Mouse (Mus musculus) kidney, embryonic 16.5 days (tissue): ENCODE results near the gene Praf2. TPM values are rescaled to one million over a fixed set of nuclear protein-coding genes. Genes with fewer than 3 reads are reported as not detected.
A peak's percentile ranks its signal among the peaks of the same experiment; 100 is the strongest.
"Not testable (repeated sequence)": the region's sequence is repeated elsewhere in the genome, so short reads cannot be mapped to it uniquely, and the experiment has no call there.

Experiments
- ATAC-seq: fragments of 200-750 bp; cut with Nextera tagmentation; 2 replicates; pipeline ENCODE4 v1.8.0; 2017; ENCODE audit warnings: moderate TSS enrichment; ENCODE audit not compliant: low FRiP score, low TSS enrichment
- H3K27ac ChIP-seq: fragments of 300-500 bp; sonication (generic); 2 replicates; pipeline ENCODE4 v1.5.1; 2014; ENCODE audit warnings: low read length
- H3K27me3 ChIP-seq: fragments of 300-500 bp; sonication (generic); 2 replicates; pipeline ENCODE4 v1.6.1; 2014; ENCODE audit warnings: low read length, control low read depth, mixed read lengths; ENCODE audit not compliant: insufficient read depth
- H3K36me3 ChIP-seq: fragments of 300-500 bp; sonication (generic); 2 replicates; pipeline ENCODE4 v1.6.1; 2014; ENCODE audit warnings: low read length, control low read depth, mixed read lengths; ENCODE audit not compliant: insufficient read depth
- H3K4me1 ChIP-seq: fragments of 300-500 bp; sonication (generic); 2 replicates; pipeline ENCODE4 v1.6.1; 2014; ENCODE audit warnings: low read length, control low read depth, mixed read lengths; ENCODE audit not compliant: insufficient read depth
- H3K4me2 ChIP-seq: fragments of 300-500 bp; sonication (generic); replicated peaks from 2 replicates; pipeline ENCODE4 v1.6.1; 2014; ENCODE audit warnings: low read depth, low read length
- H3K4me3 ChIP-seq: fragments of 300-500 bp; sonication (generic); 2 replicates; pipeline ENCODE4 v1.5.1; 2014; ENCODE audit warnings: mild to moderate bottlenecking, low read length
- H3K9ac ChIP-seq: fragments of 300-500 bp; sonication (generic); replicated peaks from 2 replicates; pipeline ENCODE4 v1.6.1; 2014; ENCODE audit warnings: low read length
- H3K9me3 ChIP-seq: fragments of 300-500 bp; sonication (generic); 2 replicates; pipeline ENCODE4 v1.6.1; 2016; ENCODE audit warnings: low read length, control low read depth
- WGBS: fragments of 180-500 bp; shearing (Covaris S2); extraction: QIAGEN DNeasy Blood & Tissue Kit; methylation state at CpG from one replicate; pipeline ENCODE4 v1.1.7; 2014; 5-methylcytosine and 5-hydroxymethylcytosine counted together
- polyA plus RNA-seq: library from polyadenylated mRNA; unstranded; fragments of >200 nt; fragmentation: Nextera tagmentation; extraction: Ambion mirVana; gene quantifications from 2 replicates; pipeline ENCODE4 v1.2.1, GENCODE M21; 2015

Praf2 gene
- polyA plus RNA-seq, 1 experiment from 2014 or later, result 69.3 TPM

DNA sequence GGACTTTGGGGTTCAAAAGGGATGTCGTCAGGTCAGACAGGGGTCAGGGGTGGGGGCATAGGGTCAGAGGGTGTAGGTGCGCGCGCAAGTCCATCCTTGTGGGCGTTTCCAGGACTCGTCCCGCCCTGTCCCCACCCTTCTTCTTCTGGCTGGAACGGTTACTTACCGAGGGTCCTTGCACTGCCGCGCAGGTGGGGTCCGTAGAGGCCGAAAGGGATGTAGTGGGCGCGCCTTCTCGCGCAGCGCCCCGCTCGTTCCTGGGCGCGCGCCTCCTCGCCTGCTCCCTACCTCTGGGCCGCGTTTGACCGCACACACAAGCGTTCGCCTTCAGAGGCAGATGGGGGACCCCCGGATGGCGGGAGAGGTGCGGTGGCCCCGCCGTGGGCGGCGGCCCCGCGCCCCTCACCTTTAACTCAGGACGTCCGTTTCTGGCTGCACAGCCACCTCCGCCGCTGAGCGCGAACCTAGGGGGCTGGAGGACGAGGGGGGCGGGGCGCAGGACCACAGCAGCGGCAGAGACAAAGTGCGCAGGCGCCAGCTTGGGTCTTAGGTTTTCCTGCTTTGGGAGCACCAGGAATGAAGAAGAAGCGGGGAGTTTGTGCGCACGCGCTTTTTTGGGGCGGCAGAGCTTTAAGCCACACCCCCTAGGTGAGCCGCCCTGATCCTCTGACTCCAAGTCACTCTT, 22.3 kb downstream of the Praf2 start, which contains the start of gene Ccdc120:
Ccdc120 (minus strand) TSS at position 474 of the 685 bp plus-strand sequence.
- peak within 1 kb of the TSS; percentile 70 for H3K9ac ChIP-seq
- WGBS, result 12% methylated on average over 52 of the region's 56 CpGs
- peak; percentile 85 for ATAC-seq

DNA sequence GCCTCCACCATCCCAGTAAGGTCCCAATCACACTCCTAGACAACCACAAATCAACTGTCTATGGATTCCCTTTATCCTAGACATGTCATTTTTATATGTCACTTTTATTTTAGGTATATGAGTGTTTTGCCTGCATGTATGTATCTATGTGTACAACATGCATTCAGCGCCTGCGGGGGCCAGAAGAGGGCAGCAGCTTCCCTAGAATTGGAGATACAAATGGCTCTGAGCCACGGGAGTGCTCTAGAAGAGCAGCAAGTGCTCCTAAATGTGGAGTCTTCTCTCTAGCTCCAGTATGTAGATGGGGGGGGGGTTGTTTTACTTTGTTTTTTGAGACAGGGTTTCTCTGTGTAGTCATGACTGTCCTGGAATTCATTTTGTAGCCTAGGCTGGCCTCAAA, 25.4 kb downstream of the Praf2 start:
- not testable (repeated sequence) for H3K4me3 ChIP-seq, H3K9me3 ChIP-seq, ATAC-seq, H3K27me3 ChIP-seq, H3K4me2 ChIP-seq, H3K36me3 ChIP-seq, H3K9ac ChIP-seq, H3K27ac ChIP-seq, H3K4me1 ChIP-seq
- 39% methylated on average over 3 of the region's 3 CpGs for WGBS

More for the DNA sequence above, 22.3 kb downstream of the Praf2 start, which contains the start of gene Ccdc120:
- Histone ChIP-seq H3K4me3 (peak within 1 kb of the TSS; percentile 72), H3K4me2 (peak within 1 kb of the TSS; percentile 53), H3K9me3 (no peaks in the 10 kb centered on the region), H3K4me1 (no peaks in the 10 kb centered on the region), H3K36me3 (no peaks in the 10 kb centered on the region), H3K27ac (no peak within 1 kb of the TSS), H3K27me3 (no peaks in the 10 kb centered on the region)

DNA sequence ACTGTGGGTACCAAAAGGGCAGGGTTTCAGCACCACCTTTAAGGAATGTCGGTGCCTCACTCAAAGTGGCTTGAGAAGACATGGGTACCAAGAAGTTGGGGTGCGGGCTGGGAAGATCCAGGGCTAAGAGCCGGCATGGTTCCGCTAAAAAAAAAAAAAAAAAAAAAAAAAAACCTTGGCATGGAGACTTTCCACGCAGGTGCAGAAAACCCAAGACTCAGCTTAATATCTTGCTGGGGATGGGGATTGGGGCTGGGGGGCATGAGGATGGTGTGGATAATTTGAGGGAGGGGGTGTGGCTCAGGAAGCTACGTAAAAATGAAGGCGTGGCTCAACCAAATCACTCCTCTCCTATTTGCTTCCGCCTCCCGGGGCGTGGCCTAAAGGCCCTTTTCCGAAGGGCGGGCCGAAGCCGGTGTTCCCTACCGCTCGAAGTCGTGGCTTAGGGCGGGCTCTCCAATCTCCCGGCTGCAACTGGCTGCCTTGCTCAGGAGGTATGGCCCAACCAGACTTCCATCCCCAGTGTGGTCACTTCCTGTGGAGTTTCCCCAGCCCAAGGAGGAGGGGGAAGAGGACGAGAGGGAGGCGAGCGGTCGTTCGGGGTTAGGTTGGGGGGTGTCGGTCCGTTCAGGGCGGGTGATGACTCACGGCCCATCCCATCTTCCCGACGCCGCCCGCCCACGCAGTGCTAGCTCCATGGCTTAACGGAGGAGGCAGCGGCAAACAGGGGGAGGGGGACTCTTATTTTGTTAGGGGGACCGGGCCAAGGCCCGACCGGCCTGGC, 34.1 kb downstream of the Praf2 start, which contains the start of gene Tfe3:
Tfe3 (plus strand) TSS at position 424 of the 784 bp plus-strand sequence.
- Histone ChIP-seq H3K4me3 (peak within 1 kb of the TSS; percentile 67), H3K27ac (peak within 1 kb of the TSS; percentile 44), H3K4me1 (peaks cover 22% of the 10 kb centered on the region), H3K9me3 (no peaks in the 10 kb centered on the region), H3K4me2 (peak within 1 kb of the TSS; percentile 63), H3K36me3 (peaks cover 5% of the 10 kb centered on the region; the same call in 1 of the 2 replicates), H3K27me3 (no peaks in the 10 kb centered on the region), H3K9ac (peak within 1 kb of the TSS; percentile 70)
- 22% methylated on average over 34 of the region's 38 CpGs for WGBS
- peak; percentile 97 for ATAC-seq

- H3K9me3 ChIP-seq, result no peaks in the 10 kb centered on the region
- H3K27ac ChIP-seq, result peak overlapping the region; percentile 44
- peak; percentile 13; the same call in 1 of the 2 replicates for ATAC-seq
- no peaks in the 10 kb centered on the region for H3K27me3 ChIP-seq
- 17% methylated on average over 21 of the region's 21 CpGs for WGBS
- peak overlapping the region; percentile 67 for H3K4me3 ChIP-seq
- H3K9ac ChIP-seq, result peak overlapping the region; percentile 70
- H3K4me1 ChIP-seq, result peaks cover 22% of the 10 kb centered on the region
- peaks cover 11% of the 10 kb centered on the region; the same call in 1 of the 2 replicates for H3K36me3 ChIP-seq
- peak overlapping the region; percentile 63 for H3K4me2 ChIP-seq
These were observed 34.6 kb downstream of the Praf2 start for GRCm38 (mm10) chrX:7762921-7763197.

- WGBS, result 23% methylated on average over 21 of the region's 22 CpGs
- Histone ChIP-seq H3K4me2 (peak overlapping the region; percentile 63), H3K4me3 (peak overlapping the region; percentile 67), H3K9me3 (no peaks in the 10 kb centered on the region), H3K36me3 (peaks cover 19% of the 10 kb centered on the region; the same call in 1 of the 2 replicates), H3K27me3 (no peaks in the 10 kb centered on the region), H3K4me1 (peaks cover 22% of the 10 kb centered on the region), H3K9ac (peak overlapping the region; percentile 70), H3K27ac (peak overlapping the region; percentile 56)
- peak; percentile 5; the same call in 1 of the 2 replicates for ATAC-seq
These were observed 35.6 kb downstream of the Praf2 start for GRCm38 (mm10) chrX:7763631-7764393.

DNA sequence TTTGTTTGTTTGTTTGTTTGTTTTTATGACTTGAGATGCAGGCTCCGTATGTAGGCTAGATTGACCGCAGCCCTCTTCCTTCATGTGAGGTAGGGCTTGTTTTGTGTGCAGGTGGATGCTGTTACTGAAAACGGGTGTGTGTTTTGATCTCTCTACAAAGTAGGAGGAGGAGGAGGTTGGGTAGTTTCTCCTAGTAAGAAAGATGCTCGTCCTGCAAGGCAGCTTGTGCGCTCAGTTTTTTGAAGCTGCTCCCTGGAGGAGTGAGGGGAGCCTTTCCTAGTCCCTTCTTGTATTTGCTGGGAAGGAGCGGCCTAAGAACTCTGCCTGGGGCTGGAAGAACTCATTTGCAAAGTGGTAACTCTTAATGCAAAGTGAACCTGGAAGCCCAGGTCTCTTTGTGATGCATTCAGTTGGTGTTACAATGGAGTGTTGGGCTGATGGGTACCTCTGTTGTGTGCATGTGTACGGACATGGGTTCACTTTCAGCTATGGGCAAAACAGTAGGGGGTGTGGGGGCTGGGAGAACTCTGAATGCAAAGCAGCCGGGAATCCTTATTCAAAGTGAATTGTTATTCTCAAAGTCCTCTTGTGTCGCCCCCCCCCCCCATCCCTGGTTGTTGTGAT, 36.5 kb downstream of the Praf2 start:
- Histone ChIP-seq H3K36me3 (peaks cover 19% of the 10 kb centered on the region; the same call in 1 of the 2 replicates), H3K27ac (peak overlapping the region; percentile 18; the same call in 1 of the 2 replicates), H3K9me3 (no peaks in the 10 kb centered on the region), H3K27me3 (no peaks in the 10 kb centered on the region), H3K9ac (peak overlapping the region; percentile 70), H3K4me1 (peaks cover 22% of the 10 kb centered on the region), H3K4me3 (peak overlapping the region; percentile 67), H3K4me2 (peak overlapping the region; percentile 63)
- ATAC-seq, result no peak
- WGBS, result 26% methylated on average over 9 of the region's 9 CpGs

DNA sequence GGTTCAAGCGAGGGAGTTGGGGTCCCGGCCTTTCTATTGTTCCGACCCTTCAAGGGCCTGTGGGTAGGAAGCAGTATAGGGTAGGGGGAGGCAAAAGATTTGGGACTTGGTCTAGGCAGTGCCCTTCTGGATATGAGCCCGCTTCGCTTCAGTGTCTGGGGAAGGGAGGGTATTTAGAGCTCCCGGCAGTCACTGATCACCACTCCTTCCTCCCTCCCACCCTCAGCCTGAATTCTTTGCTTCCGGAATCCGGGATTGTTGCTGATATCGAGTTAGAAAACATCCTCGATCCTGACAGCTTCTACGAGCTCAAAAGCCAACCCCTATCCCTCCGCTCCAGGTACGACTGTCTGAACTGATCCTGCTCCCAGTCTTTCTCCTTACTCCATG, 37.0 kb downstream of the Praf2 start:
- 25% methylated on average over 13 of the region's 13 CpGs for WGBS
- H3K9ac ChIP-seq, result peak overlapping the region; percentile 38; the same call in 1 of the 2 replicates
- no peaks in the 10 kb centered on the region for H3K9me3 ChIP-seq
- peak overlapping the region; percentile 63 for H3K4me2 ChIP-seq
- H3K27me3 ChIP-seq, result no peaks in the 10 kb centered on the region
- peaks cover 19% of the 10 kb centered on the region; the same call in 1 of the 2 replicates for H3K36me3 ChIP-seq
- peaks cover 22% of the 10 kb centered on the region for H3K4me1 ChIP-seq
- peak overlapping the region; percentile 36; the same call in 1 of the 2 replicates for H3K27ac ChIP-seq
- peak overlapping the region; percentile 67 for H3K4me3 ChIP-seq
- ATAC-seq, result no peak

GRCm38 (mm10) chrX:7765764-7766163, 37.5 kb downstream of the Praf2 start:
- H3K27ac ChIP-seq, result peak overlapping the region; percentile 36; the same call in 1 of the 2 replicates

More at GRCm38 (mm10) chrX:7765764-7766163, 37.5 kb downstream of the Praf2 start:
- Histone ChIP-seq H3K4me1 (peaks cover 22% of the 10 kb centered on the region), H3K36me3 (peaks cover 21% of the 10 kb centered on the region; the same call in 1 of the 2 replicates), H3K9me3 (no peaks in the 10 kb centered on the region), H3K27me3 (no peaks in the 10 kb centered on the region), H3K4me3 (peak overlapping the region; percentile 67), H3K9ac (peak overlapping the region; percentile 38; the same call in 1 of the 2 replicates), H3K4me2 (peak overlapping the region; percentile 63)
- peak; percentile 65 for ATAC-seq
- WGBS, result 18% methylated on average over 11 of the region's 11 CpGs
